Mouse (Mus musculus): Measurements from ENCODE around the gene Slc35f6.

The Slc35f6 gene

DNA sequence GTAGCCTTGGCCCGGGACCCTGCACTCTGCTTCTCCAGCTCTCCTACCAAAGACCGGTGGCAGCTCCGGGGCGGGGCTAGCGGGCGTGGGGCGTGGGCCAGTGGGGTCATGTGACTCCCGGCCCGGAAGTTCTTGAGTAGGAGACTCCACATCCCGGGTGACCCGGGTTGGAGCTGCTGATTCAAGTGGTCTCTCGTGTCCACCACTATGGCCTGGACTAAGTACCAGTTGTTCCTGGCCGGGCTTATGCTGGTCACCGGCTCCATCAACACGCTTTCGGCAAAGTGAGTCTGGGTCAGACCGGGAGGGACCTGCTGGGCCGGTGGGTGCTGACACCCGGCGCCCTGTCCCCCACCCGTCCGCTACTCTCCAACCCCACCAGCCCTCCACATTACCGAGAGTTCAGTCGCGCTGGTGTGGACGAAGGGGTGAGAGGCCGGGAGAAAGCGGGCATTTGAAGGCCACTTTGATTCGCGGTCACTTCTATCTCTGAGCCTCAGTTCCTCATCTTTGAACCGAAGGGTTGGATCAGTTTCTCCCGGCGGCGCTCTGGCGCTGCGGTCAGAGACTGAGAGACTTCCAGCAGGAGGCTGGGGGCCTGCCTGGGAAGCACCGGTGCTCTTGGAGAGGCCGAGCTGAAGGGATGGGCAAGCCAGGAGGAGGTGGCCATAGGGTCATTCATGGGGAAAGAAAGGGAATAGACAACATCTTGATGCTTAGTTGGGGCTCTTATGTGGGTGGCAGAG, at the start of gene Slc35f6:
Slc35f6 (plus strand) TSS at position 119 of the 746 bp plus-strand sequence.
- DNase-seq, result peak; percentile 89

DNA sequence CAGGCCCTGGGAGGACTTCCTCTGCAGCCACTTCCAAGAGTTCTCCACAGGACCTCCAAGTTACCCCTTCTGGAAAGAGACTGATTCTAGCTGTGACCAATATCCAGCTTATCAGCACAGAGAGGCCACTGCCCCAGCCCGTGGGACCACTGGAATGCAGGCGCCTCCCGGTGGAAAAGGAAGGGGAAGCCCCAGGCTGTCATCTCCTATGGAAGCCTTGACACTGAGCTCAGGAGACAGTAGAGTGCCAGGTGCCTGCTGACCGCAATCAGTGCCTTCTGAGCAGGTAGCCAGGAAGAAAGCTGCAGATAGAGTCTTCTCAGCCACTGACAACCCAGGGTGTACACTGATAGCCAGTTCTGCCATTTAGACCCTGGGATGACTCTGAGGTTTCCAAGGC, 46.3 kb upstream of the Slc35f6 start:
- peak; percentile 61 for DNase-seq

DNA sequence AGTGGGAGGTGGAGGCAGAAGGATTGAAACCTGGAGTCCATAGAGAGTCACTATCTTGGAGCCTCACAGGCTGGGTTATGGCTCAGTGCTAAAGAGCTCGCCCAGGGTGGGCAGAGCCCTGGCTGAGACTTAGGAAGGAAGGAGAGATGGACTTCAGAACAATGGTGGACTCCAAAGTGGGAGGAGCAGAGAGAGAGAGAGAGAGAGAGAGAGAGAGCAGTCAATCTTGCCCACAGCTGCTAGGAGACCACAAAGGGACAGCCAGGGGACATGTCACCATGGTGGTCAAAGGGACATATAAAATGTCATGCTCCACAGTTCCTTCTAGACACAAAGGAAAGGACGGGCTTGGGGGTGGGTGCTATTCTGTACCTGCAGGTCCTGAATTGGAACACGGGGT, 44.5 kb upstream of the Slc35f6 start:
- no peak for DNase-seq

DNA sequence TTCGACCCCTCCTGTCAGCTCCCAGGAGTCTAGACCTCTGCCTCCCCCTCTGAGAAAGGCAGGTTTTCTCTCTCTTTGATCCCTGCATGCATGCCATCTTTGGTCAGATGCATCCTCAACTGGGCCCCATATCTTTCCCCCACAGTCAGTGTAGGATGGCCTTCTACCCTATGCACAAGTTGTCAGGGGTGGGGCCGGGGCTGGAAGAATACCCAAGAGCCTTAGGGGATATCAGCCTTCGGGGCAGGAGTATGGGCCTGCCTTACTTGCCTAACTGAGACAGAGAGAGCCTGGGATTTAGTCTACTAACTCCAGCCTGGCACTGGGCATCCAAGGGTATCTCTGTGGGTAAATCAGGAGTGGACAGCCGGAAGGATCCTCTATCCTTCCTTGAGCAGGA, 43.8 kb upstream of the Slc35f6 start:
- peak; percentile 31 for DNase-seq

DNA sequence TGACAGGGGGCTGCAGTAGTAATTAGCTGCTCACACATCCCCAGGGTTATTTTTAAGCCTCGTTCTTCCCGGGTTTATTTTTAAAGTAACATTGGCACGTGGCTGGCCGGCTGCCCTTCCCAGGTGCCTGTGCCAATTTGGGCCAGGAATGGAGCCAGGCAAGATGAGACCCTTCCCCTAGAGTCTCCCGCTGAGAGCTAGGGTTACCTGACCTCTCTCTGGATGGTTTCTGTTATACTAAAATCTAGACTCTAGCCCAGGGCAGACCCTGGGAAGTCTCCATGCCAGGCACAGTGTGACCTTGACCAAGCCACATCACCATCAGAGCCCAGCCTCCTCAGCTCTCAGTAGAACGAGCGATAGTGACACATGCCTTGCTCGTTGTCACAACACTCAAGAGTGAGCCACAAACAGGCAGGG, 43.0 kb upstream of the Slc35f6 start:
- DNase-seq, result peak; percentile 43

DNA sequence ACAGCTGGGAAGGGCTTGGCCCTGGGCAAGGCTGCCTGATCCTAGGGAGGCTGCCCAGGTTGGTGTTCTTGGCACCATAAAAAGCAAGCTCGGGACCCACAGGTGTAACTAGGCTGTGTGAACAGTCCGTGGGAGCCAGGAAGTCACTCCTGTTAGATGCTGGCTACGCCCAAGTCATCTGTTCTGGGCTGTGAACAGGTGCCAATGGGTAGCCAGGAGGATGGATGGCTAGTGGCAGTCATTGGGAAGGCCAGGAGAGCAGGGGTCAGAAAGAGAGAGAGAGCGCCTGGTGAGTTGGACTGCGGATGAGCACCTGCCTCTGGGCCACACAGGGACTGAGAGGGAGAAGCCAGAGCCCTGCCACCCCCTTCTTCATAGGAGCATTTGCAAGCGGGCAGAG, 42.1 kb upstream of the Slc35f6 start:
- DNase-seq, result peak; percentile 65

DNA sequence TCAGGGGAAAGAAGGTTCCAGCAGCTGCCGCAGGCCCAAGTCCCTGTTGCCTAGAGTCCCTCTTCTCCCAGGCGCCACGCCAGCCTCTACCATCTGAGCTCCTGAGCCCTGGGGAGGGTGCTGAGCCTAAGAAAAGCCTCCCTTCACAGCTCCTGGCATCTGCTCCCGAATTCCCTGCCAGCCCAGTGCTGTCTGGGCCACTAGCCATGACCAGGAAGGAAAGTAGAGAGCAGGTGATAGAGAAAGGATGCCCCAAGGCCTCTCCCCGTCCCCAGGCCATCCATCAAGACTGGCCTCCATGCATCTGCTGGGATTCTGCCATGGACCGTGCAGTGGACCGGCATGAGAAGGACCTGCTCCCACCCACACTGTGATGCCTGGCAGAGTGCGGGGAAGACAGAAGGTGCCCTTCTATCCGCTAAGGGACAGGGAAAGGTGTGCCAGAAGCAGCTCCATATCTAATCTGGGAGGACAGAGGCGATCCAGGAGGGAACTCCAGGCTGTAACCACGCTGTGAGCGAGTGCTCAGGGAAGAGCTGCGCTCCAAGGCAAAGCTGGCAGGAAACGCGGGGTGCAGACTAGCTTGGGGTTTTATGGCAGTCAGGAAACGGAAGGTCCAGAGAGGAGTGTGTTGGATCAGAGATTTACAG, 41.2 kb upstream of the Slc35f6 start:
- peak; percentile 98 for DNase-seq

DNA sequence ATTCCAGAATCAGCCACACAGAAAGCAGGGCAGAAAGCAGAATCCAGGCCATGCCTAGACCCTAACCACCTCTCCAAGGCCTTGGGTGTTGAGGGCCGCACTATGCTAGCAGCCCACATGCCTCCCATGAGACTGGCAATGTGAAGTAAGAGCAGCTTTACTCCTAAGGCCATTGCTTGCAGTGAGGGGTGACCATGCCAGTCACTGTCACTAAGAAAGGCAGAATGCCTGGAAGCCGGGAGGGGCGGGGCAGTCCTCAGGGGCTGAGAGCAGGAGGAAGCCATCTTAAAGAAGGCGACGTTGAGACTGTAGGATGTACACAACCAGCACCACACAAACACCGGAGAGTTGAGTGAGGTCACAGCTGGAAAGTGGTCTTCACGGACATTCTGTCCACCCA, 38.6 kb upstream of the Slc35f6 start:
- no peak for DNase-seq

DNA sequence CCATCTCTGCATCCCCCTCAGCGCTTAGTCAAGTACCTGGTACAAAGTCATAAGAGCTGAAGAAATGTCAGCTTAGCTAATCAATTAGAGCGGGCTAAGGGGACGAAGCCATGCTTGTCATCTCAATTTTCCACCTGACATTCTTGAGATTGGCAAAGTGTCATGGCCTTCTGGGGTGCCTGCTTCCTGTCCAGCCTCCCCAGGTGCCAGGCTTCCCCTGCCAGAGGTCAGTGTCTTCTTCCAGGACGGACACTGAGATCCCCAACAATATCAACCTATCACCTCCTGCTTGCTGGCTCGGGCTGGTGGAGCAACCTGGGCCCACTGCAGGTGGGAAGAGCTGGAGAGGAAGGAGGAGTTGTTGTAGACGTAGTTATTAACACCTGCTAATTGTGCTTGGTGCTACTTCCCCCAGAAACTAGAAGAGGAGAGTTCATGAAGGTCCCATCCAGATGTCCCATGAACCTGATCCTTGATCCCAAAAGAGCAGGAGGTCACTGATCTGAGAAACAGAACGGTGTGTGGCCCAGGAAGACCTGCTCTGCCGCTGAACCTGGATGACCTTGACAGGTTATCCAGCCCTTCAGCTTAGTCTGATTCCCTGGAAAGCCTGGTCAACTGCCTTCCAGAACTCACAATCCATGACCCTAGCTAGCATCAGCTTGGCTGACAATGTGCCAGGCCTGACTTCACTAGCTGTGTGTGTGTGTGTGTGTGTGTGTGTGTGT, 37.7 kb upstream of the Slc35f6 start:
- DNase-seq, result no peak

DNA sequence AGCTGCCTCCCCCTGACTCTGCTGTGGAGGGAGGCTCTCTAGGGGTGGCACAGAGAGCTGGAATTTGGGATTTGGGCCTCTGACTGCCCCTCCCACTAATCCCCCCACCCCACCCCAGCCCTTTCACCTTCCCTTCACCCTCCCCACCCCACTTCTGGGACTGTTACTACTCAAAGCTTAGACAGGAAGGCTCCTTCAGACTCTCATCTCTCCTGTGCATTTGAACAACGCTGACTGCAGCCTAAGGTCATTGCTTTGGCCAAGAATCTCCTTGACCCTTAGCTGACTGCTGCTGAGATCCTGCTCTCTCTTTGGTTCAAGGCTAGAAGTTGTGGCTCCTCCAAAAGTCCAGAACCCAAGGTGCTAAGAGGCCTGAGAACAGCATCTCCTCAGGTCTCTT, 36.6 kb upstream of the Slc35f6 start:
- no peak for DNase-seq

DNA sequence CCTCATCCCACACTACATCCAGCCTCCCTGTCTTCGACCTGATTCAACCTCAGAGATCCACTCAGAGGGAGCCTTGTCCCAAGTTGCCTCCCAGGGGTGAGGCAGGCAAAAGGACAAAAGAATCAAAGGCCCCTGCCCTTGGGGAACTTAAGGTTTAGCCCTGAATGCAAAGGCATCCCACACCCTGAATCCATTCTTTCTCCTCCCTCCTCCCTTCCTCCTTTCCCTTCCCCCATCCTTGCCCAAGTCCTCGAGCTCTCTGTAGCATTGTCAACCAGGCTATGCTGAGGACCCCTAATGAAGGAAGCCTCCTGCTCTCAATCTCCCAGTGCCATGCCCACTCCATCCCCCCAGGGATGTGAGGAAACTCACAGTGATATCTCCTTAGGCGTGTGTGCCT, 36.0 kb upstream of the Slc35f6 start:
- DNase-seq, result no peak

DNA sequence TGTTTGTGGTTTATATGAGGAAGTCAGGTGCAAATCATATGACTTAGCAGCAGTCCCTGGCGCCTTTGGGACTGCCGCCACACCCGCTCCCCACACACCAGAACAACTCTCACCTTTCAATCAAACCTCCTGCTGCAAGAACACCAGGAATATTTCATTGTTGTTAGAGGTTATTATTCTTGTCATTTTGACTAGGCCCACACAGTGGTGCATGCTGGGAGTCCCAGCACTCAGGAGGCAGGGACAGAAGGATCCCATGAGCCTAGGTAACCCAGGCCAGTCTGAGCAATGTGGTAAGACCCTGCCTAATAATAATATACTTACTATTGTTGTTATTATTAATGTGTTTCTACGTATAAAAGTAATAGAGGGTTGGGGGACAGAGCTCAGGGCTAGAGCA, 35.2 kb upstream of the Slc35f6 start:
- no peak for DNase-seq

DNA sequence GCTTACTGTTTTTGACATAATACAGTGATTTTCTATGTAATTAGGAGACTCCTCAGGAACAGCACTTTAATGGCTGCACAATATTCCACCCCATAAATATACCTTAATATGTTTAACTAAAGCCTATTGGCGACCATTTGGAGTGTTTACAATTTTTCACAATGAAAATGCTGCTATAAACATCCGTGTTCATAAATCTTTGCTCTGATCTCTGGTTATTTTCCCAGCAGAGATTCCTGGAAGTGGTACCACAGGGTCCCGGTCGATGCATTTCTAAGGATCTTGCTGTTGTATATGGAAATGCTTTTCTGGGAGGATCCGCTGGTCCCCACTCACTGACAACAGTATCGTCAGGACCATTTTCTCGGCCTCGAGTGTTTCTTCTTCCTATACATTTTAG, 34.5 kb upstream of the Slc35f6 start:
- DNase-seq, result no peak

DNA sequence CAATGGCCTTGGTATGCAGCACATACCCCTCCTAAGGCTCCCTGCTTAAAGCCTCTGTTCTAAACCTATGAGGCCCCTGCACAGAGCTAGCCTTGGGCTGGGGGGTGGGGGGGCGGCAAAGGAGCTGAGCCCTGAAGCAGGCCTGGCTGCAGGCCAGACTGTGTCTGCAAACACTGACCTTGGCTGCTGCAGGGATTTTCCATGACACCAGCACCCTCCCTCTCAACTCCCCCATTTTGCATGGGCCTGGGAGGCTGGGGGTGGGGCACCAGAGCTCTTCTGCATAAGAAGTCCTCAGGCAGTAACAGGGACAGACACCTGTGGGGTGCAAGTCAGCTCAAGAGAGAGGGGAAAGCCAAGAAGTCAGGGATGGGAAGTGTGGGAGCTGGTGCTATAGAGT, 33.5 kb upstream of the Slc35f6 start:
- no peak for DNase-seq

DNA sequence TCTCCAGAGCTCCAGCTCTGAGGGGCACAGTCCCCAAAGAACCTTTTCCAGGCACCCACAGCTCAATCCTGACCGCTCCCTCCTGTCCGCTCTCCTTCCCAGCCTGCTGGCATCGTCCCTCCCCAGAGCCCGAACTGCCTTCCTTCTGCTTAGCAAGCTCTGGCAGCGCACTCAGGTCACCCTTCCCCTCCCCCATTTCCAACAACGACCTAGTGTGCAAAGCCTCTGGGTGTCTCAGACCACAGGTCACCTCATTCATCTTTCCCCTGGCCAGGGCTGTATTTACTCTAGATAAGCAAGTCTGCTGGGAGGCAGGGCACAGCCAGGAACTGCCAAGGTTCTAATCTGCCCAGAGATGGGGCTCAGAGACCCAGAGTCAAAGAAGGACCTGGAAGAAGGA, 32.3 kb upstream of the Slc35f6 start:
- no peak for DNase-seq

DNA sequence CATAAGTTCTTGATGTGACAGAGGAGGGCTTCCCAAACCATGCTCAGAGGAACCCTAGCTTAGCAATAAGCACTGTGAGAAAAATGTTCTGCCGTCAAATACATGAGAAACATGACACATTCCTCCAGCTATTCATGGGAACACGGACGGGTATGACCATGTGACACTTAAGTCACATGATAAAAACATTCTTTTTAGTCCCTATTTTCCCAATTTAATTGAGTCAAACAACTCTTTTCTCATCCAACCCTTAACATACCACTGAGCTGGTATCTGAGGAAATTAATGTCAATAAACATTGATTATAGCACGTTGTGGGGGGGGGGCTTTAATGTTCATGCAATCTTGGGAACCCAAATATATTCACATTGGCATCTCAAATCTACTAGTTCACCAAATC, 31.9 kb upstream of the Slc35f6 start:
- no peak for DNase-seq

DNA sequence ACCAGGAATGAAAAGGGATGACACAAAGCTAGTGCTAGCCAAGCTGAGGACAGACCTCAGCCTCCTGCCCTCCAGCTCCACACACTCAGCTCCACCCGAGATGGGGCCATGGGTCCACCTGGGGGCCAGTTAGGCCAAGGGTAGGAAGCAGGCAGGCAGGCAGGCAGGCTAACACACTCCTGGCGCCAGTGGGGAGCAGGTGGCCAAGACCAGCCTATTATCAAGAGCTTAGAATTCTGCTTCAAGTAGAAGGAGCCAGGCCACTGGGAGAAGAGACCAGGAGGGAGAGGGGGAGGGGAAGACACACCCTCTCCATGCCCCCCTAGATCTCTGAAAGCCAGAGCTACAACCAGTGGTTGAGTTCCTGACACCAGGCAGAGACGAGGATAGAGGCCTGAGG, 31.1 kb upstream of the Slc35f6 start:
- no peak for DNase-seq

DNA sequence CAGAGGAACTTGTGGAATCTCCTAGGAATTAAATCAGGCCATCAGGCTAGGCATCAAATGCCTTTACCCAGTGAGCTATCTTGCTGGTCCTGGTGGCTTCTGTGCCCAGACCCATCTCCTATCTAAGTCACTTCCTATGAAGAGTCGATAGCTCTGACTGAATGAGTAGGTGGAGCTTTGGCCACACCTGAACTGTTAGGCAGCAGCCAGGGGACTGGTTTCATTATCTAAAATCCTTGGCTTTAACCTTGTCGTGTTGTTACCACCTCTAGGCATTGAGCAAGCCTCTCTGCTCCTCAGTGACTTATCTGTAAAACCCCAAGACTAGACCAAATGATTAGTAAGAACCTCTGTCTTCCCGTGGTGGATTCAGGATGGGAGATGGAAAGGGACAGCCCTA, 30.4 kb upstream of the Slc35f6 start:
- no peak for DNase-seq

DNA sequence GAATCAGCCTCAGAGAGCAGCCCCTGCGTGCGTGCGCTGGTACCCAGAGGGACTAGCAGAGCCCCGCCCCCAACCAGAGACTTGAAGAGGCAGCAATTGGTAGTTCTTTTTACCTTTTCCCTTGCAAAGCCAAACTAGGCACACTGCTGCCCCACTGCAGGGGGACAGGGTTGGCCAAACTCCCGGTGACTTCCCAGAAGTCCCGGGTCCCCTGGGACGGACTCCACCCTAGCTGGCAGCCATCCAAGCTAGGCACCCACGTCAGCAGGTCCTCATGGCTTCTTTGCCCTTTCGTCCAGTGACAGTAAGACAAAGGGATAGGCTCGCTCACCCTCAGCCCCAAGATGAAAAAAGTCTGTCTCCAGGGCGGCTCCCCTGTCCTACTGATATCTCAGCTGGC, 29.9 kb upstream of the Slc35f6 start:
- DNase-seq, result no peak

DNA sequence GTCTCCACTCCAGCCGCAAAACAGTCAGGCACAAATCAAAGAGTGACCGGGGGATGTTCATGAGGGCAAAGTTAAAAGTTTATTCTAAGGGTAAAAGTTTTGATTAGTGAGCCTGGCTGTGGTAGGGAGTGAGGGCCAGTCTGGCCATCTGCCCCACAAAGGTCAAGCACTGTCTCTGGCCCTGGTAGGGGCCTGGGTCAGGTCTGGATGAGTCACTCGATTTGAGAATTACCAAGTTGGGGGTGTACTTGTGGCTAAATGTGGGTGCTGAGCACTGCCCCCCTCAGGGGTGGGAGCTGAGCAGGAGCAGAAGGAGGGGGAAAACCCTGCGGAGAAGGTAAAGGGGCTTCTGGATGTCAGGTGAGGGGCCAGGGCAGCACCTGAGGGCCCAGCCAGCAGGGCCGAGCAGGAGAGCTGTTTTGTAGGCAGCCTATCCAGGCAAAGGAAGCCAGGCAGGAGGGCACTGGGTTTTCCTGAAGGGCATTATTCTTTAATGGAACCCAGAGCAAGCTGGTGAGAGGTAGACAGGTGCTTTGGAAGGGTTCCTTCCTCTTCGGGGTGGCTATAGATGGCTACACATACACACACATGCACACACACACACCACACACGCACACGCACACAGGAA, 29.2 kb upstream of the Slc35f6 start:
- no peak for DNase-seq

DNA sequence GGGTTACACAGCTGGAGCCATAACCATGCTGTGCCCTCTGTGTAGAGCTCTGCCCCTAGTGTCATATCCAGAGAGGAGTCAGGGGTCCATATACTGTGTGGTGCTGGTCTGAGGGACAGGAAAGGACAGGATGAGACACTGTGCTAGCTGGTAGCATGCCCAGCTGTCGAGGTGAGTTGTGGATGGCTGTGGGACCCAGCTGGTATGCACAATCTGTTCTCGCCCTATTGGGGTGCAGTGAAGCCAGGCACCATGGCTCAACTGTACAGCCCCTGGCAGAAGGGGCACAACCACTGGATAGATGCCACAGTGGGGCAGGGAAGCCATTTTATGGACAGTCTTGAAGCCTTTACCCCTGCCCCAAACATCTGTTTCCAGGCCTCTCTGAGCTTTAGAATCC, 28.5 kb upstream of the Slc35f6 start:
- no peak for DNase-seq

DNA sequence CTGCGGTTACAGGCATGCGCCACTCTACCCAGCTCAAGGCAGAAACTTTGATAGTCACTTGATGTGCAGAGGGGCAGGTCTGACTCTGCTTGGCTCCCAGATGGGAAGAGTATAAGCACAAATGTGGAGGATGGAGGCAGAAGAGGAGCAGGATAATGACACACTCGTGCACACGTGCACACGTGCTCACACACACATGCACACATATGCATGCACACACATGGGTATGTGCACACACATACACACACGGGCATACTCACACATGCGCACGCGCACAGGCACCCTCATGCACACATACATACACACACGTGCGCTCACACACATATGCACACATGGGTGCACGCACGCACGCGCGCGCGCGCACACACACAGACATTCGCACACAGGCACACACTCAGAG, 27.2 kb upstream of the Slc35f6 start:
- DNase-seq, result no peak

DNA sequence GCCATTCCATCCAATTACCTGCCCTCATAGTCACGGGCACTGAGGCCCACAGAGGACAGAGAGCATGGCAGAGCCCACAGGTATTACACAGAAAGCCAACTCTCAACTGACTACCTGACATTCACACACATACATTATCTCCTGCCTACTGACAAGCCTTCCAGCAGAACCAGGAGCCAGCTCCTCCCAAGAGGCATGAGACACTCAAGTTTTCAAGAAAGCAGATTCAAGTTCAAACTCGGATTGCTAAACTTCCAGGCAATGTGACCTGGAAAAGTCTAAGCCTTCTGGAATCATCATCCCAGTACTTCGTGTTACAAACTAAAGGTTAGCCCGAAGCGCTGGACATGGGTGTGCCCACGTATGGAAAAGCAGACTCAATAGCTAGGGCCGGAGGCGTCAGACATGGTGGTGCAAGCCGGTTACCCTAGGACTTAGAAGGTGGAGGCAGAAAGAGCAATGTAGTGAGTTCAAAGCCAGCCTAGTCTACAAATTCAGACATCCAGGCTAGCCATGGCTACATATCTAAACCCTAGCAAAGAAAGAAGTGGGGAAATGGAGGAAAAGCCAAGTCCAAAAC, 26.4 kb upstream of the Slc35f6 start:
- no peak for DNase-seq

DNA sequence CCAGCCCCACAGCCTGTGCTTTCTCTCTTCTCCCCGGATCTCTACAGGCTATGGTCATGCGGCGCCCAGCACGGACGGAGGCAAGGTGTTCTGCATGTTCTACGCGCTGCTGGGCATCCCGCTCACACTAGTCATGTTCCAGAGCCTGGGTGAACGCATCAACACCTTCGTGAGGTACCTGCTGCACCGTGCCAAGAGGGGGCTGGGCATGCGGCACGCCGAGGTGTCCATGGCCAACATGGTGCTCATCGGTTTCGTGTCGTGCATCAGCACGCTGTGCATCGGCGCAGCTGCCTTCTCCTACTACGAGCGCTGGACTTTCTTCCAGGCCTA, 25.9 kb upstream of the Slc35f6 start:
- DNase-seq, result peak; percentile 42
